Mouse (Mus musculus) forebrain, embryonic 15.5 days (tissue): ENCODE data around the gene Hdhd5. TPM values are rescaled to one million over a fixed set of nuclear protein-coding genes. Genes with fewer than 3 reads are reported as not detected.

ENCODE experiments used
- ATAC-seq: fragments of 200-750 bp; cut with Nextera tagmentation; replicated peaks from 2 replicates; pipeline ENCODE4 v1.8.0; 2017; ENCODE audit warnings: mild to moderate bottlenecking, moderate TSS enrichment, moderate library complexity
- H3K27ac ChIP-seq: fragments of 300-500 bp; sonication (generic); replicated peaks from 2 replicates; pipeline ENCODE4 v1.5.1; 2015; ENCODE audit warnings: mild to moderate bottlenecking, inconsistent platforms
- H3K27me3 ChIP-seq: fragments of 300-500 bp; sonication (generic); 2 replicates; pipeline ENCODE4 v1.6.1; 2015; ENCODE audit warnings: inconsistent platforms
- H3K36me3 ChIP-seq: fragments of 300-500 bp; sonication (generic); 2 replicates; pipeline ENCODE4 v1.6.1; 2015; ENCODE audit warnings: mild to moderate bottlenecking, inconsistent platforms
- H3K4me1 ChIP-seq: fragments of 300-500 bp; sonication (generic); 2 replicates; pipeline ENCODE4 v1.6.1; 2015; ENCODE audit warnings: inconsistent platforms
- H3K4me2 ChIP-seq: fragments of 300-500 bp; sonication (generic); replicated peaks from 2 replicates; pipeline ENCODE4 v1.6.1; 2015; ENCODE audit warnings: mild to moderate bottlenecking, inconsistent platforms
- H3K4me3 ChIP-seq: fragments of 300-500 bp; sonication (generic); 2 replicates; pipeline ENCODE4 v1.5.1; 2015; ENCODE audit warnings: mild to moderate bottlenecking, inconsistent platforms
- H3K9ac ChIP-seq: fragments of 300-500 bp; sonication (generic); replicated peaks from 2 replicates; pipeline ENCODE4 v1.6.1; 2015; ENCODE audit warnings: mild to moderate bottlenecking, inconsistent platforms
- H3K9me3 ChIP-seq: fragments of 300-500 bp; sonication (generic); 2 replicates; pipeline ENCODE4 v1.6.1; 2016; ENCODE audit warnings: inconsistent platforms
- WGBS: fragments of 180-500 bp; shearing (Covaris S2); methylation state at CpG from one replicate; pipeline ENCODE4 v1.1.7; 2015; ENCODE audit warnings: mixed read lengths; 5-methylcytosine and 5-hydroxymethylcytosine counted together
- polyA plus RNA-seq: library from polyadenylated mRNA; unstranded; fragments of >200 nt; fragmentation: Nextera tagmentation; extraction: Ambion mirVana; gene quantifications from 2 replicates; pipeline ENCODE4 v1.2.1, GENCODE M21; 2015

Hdhd5 gene
- polyA plus RNA-seq, 1 experiment from 2014 or later = 16.8 TPM

GRCm38 (mm10) chr6:120555152-120555551, 24.0 kb upstream of the Hdhd5 start:
- WGBS = 78% methylated on average over 1 of the region's 1 CpGs
- ATAC-seq = no peak
- Histone ChIP-seq H3K4me2 (no peak overlapping the region), H3K4me3 (no peak overlapping the region), H3K9ac (no peak overlapping the region), H3K27ac (no peak overlapping the region), H3K27me3 (no peaks in the 10 kb centered on the region), H3K9me3 (no peaks in the 10 kb centered on the region), H3K4me1 (peaks cover 4% of the 10 kb centered on the region), H3K36me3 (no peaks in the 10 kb centered on the region)

GRCm38 (mm10) chr6:120550173-120550572, 19.1 kb upstream of the Hdhd5 start:
- peaks cover 6% of the 10 kb centered on the region for H3K4me1 ChIP-seq
- no peak for ATAC-seq
- H3K9me3 ChIP-seq = no peaks in the 10 kb centered on the region
- no peaks in the 10 kb centered on the region for H3K27me3 ChIP-seq
- no peak overlapping the region for H3K4me2 ChIP-seq
- H3K4me3 ChIP-seq = no peak overlapping the region
- WGBS = 5% methylated on average over 2 of the region's 2 CpGs
- no peak overlapping the region for H3K9ac ChIP-seq
- H3K27ac ChIP-seq = no peak overlapping the region
- no peaks in the 10 kb centered on the region for H3K36me3 ChIP-seq

GRCm38 (mm10) chr6:120548581-120548980, 17.5 kb upstream of the Hdhd5 start:
- ATAC-seq = no peak
- WGBS = 93% methylated on average over 3 of the region's 3 CpGs

GRCm38 (mm10) chr6:120546973-120547372, 15.9 kb upstream of the Hdhd5 start:
- no peak overlapping the region for H3K4me3 ChIP-seq
- H3K9ac ChIP-seq = no peak overlapping the region
- H3K27ac ChIP-seq = 0 out of 2 replicates have a peak overlapping the region, but pooled peaks have one; percentile 11
- no peaks in the 10 kb centered on the region for H3K9me3 ChIP-seq
- ATAC-seq = peak; percentile 71
- H3K4me1 ChIP-seq = peaks cover 6% of the 10 kb centered on the region
- no peaks in the 10 kb centered on the region for H3K36me3 ChIP-seq
- H3K4me2 ChIP-seq = no peak overlapping the region
- H3K27me3 ChIP-seq = no peaks in the 10 kb centered on the region
- WGBS = 59% methylated on average over 4 of the region's 4 CpGs

More at GRCm38 (mm10) chr6:120548581-120548980, 17.5 kb upstream of the Hdhd5 start:
- H3K36me3 ChIP-seq = no peaks in the 10 kb centered on the region
- no peaks in the 10 kb centered on the region for H3K27me3 ChIP-seq
- peaks cover 6% of the 10 kb centered on the region for H3K4me1 ChIP-seq
- no peak overlapping the region for H3K4me3 ChIP-seq
- no peaks in the 10 kb centered on the region for H3K9me3 ChIP-seq
- no peak overlapping the region for H3K4me2 ChIP-seq
- no peak overlapping the region for H3K27ac ChIP-seq
- H3K9ac ChIP-seq = no peak overlapping the region

GRCm38 (mm10) chr6:120546292-120546691, 15.2 kb upstream of the Hdhd5 start:
- H3K27ac ChIP-seq = no peak overlapping the region
- no peak overlapping the region for H3K4me3 ChIP-seq
- no peak for ATAC-seq
- no peak overlapping the region for H3K9ac ChIP-seq
- H3K4me1 ChIP-seq = peaks cover 6% of the 10 kb centered on the region
- no peak overlapping the region for H3K4me2 ChIP-seq
- no peaks in the 10 kb centered on the region for H3K9me3 ChIP-seq
- WGBS = 97% methylated on average over 3 of the region's 3 CpGs
- no peaks in the 10 kb centered on the region for H3K36me3 ChIP-seq
- no peaks in the 10 kb centered on the region for H3K27me3 ChIP-seq

GRCm38 (mm10) chr6:120542061-120542460, 10.9 kb upstream of the Hdhd5 start:
- H3K4me3 ChIP-seq = no peak overlapping the region
- 19% methylated on average over 1 of the region's 1 CpGs for WGBS
- H3K27me3 ChIP-seq = no peaks in the 10 kb centered on the region
- no peaks in the 10 kb centered on the region for H3K36me3 ChIP-seq
- no peak overlapping the region for H3K4me2 ChIP-seq
- H3K4me1 ChIP-seq = peaks cover 6% of the 10 kb centered on the region
- H3K9ac ChIP-seq = no peak overlapping the region
- no peak for ATAC-seq
- H3K27ac ChIP-seq = no peak overlapping the region
- H3K9me3 ChIP-seq = no peaks in the 10 kb centered on the region

GRCm38 (mm10) chr6:120541386-120541785, 10.3 kb upstream of the Hdhd5 start:
- H3K9ac ChIP-seq = no peak overlapping the region
- 53% methylated on average over 2 of the region's 2 CpGs for WGBS
- no peaks in the 10 kb centered on the region for H3K36me3 ChIP-seq
- ATAC-seq = no peak
- no peaks in the 10 kb centered on the region for H3K9me3 ChIP-seq
- H3K4me3 ChIP-seq = no peak overlapping the region
- H3K4me2 ChIP-seq = no peak overlapping the region
- peaks cover 6% of the 10 kb centered on the region for H3K4me1 ChIP-seq
- no peaks in the 10 kb centered on the region for H3K27me3 ChIP-seq
- no peak overlapping the region for H3K27ac ChIP-seq

GRCm38 (mm10) chr6:120539781-120540231, 8.7 kb upstream of the Hdhd5 start:
- H3K4me3 ChIP-seq = no peak overlapping the region
- no peaks in the 10 kb centered on the region for H3K27me3 ChIP-seq
- H3K9me3 ChIP-seq = no peaks in the 10 kb centered on the region
- WGBS = 60% methylated on average over 10 of the region's 10 CpGs
- no peak overlapping the region for H3K9ac ChIP-seq
- H3K4me2 ChIP-seq = no peak overlapping the region
- H3K36me3 ChIP-seq = no peaks in the 10 kb centered on the region
- H3K4me1 ChIP-seq = peaks cover 6% of the 10 kb centered on the region
- 0 out of 2 replicates have a peak, but pooled peaks have one; percentile 5 for ATAC-seq
- no peak overlapping the region for H3K27ac ChIP-seq

- WGBS = 5% methylated on average over 16 of the region's 16 CpGs
- H3K9me3 ChIP-seq = no peaks in the 10 kb centered on the region
- H3K9ac ChIP-seq = peak overlapping the region; percentile 37
- no peaks in the 10 kb centered on the region for H3K27me3 ChIP-seq
- peak; percentile 89 for ATAC-seq
- no peak overlapping the region for H3K27ac ChIP-seq
- H3K36me3 ChIP-seq = no peaks in the 10 kb centered on the region
- H3K4me1 ChIP-seq = peaks cover 6% of the 10 kb centered on the region
- peak overlapping the region; percentile 63 for H3K4me2 ChIP-seq
- peak overlapping the region; percentile 35 for H3K4me3 ChIP-seq
Measured at GRCm38 (mm10) chr6:120539132-120539759, 8.1 kb upstream of the Hdhd5 start.

- Histone ChIP-seq H3K27me3 (no peaks in the 10 kb centered on the region), H3K27ac (no peak overlapping the region), H3K9me3 (no peaks in the 10 kb centered on the region), H3K36me3 (no peaks in the 10 kb centered on the region), H3K4me1 (peaks cover 11% of the 10 kb centered on the region), H3K4me3 (no peak overlapping the region), H3K9ac (no peak overlapping the region), H3K4me2 (no peak overlapping the region)
- no peak for ATAC-seq
- WGBS = 77% methylated on average over 2 of the region's 2 CpGs
Measured at GRCm38 (mm10) chr6:120536337-120536736, 5.2 kb upstream of the Hdhd5 start.

GRCm38 (mm10) chr6:120532594-120532993, 1.5 kb upstream of the Hdhd5 start:
- Histone ChIP-seq H3K4me2 (no peak overlapping the region), H3K4me3 (no peak overlapping the region), H3K9me3 (no peaks in the 10 kb centered on the region), H3K4me1 (peaks cover 26% of the 10 kb centered on the region), H3K36me3 (no peaks in the 10 kb centered on the region), H3K27me3 (no peaks in the 10 kb centered on the region), H3K9ac (no peak overlapping the region), H3K27ac (no peak overlapping the region)
- ATAC-seq = no peak
- WGBS = 88% methylated on average over 1 of the region's 1 CpGs

GRCm38 (mm10) chr6:120529123-120529522, 2.0 kb downstream of the Hdhd5 start:
- peaks cover 26% of the 10 kb centered on the region for H3K4me1 ChIP-seq
- WGBS = 71% methylated on average over 4 of the region's 4 CpGs
- no peaks in the 10 kb centered on the region for H3K36me3 ChIP-seq
- H3K4me3 ChIP-seq = no peak overlapping the region
- H3K9ac ChIP-seq = no peak overlapping the region
- no peak overlapping the region for H3K27ac ChIP-seq
- ATAC-seq = no peak
- H3K9me3 ChIP-seq = no peaks in the 10 kb centered on the region
- H3K27me3 ChIP-seq = no peaks in the 10 kb centered on the region
- H3K4me2 ChIP-seq = no peak overlapping the region

- H3K27ac ChIP-seq = no peak overlapping the region
- H3K9ac ChIP-seq = no peak overlapping the region
- no peak for ATAC-seq
- H3K4me1 ChIP-seq = peaks cover 12% of the 10 kb centered on the region
- no peak overlapping the region for H3K4me3 ChIP-seq
- H3K27me3 ChIP-seq = no peaks in the 10 kb centered on the region
- H3K36me3 ChIP-seq = peaks cover 9% of the 10 kb centered on the region
- 92% methylated on average over 5 of the region's 5 CpGs for WGBS
- no peaks in the 10 kb centered on the region for H3K9me3 ChIP-seq
- no peak overlapping the region for H3K4me2 ChIP-seq
Measured at GRCm38 (mm10) chr6:120524796-120525195, 6.3 kb downstream of the Hdhd5 start.
